Mouse (Mus musculus) midbrain, postnatal 0 days (tissue): ENCODE measurements around the gene Zfp639. TPM values are rescaled to one million over a fixed set of nuclear protein-coding genes. Genes with fewer than 3 reads are reported as not detected.

Experiments
- ATAC-seq: fragments of 200-750 bp; cut with Nextera tagmentation; 2 replicates; pipeline ENCODE4 v1.8.0; 2017; ENCODE audit warnings: moderate number of reproducible peaks, mild to moderate bottlenecking, moderate TSS enrichment, moderate library complexity; ENCODE audit not compliant: low FRiP score
- DNase-seq: peaks from one replicate; pipeline ENCODE4 v3.0.0-alpha.2; 2015; ENCODE audit warnings: low spot score
- H3K27ac ChIP-seq: fragments of 300-500 bp; sonication (generic); 2 replicates; pipeline ENCODE4 v1.5.1; 2014; ENCODE audit warnings: low read depth, mild to moderate bottlenecking, low read length, mixed read lengths
- H3K27me3 ChIP-seq: fragments of 300-500 bp; sonication (generic); 2 replicates; pipeline ENCODE4 v1.6.1; 2014; ENCODE audit warnings: low read length, control low read depth, mixed read lengths; ENCODE audit not compliant: insufficient read depth
- H3K36me3 ChIP-seq: fragments of 300-500 bp; sonication (generic); 2 replicates; pipeline ENCODE4 v1.6.1; 2014; ENCODE audit warnings: low read length, control low read depth, mixed read lengths; ENCODE audit not compliant: insufficient read depth
- H3K4me1 ChIP-seq: fragments of 300-500 bp; sonication (generic); 2 replicates; pipeline ENCODE4 v1.6.1; 2014; ENCODE audit warnings: mild to moderate bottlenecking, control low read depth, antibody characterized with exemption, low read length, mixed read lengths; ENCODE audit not compliant: insufficient read depth
- H3K4me2 ChIP-seq: fragments of 300-500 bp; sonication (generic); 2 replicates; pipeline ENCODE4 v1.6.1; 2014; ENCODE audit warnings: low read depth, mild to moderate bottlenecking, low read length, mixed read lengths; ENCODE audit not compliant: poor library complexity, severe bottlenecking
- H3K4me3 ChIP-seq: fragments of 300-500 bp; sonication (generic); 2 replicates; pipeline ENCODE4 v1.5.1; 2014; ENCODE audit warnings: low read depth, mild to moderate bottlenecking, low read length, moderate library complexity
- H3K9ac ChIP-seq: fragments of 300-500 bp; sonication (generic); replicated peaks from 2 replicates; pipeline ENCODE4 v1.6.1; 2014; ENCODE audit warnings: mild to moderate bottlenecking, low read length, moderate library complexity, mixed read lengths; ENCODE audit not compliant: poor library complexity, severe bottlenecking
- H3K9me3 ChIP-seq: fragments of 300-500 bp; sonication (generic); 2 replicates; pipeline ENCODE4 v1.6.1; 2016; ENCODE audit warnings: low read length, control low read depth
- CTCF ChIP-seq: IDR thresholded peaks from 2 replicates; pipeline ENCODE4 v1.5.1; 2016; ENCODE audit warnings: antibody characterized with exemption, mild to moderate bottlenecking
- WGBS: fragments of 180-500 bp; shearing (Covaris S2); extraction: QIAGEN DNeasy Blood & Tissue Kit; methylation state at CpG from one replicate; pipeline ENCODE4 v1.1.7; 2014; 5-methylcytosine and 5-hydroxymethylcytosine counted together
- polyA plus RNA-seq: library from polyadenylated mRNA; unstranded; fragments of >200 nt; fragmentation: Nextera tagmentation; extraction: Ambion mirVana; gene quantifications from 2 replicates; pipeline ENCODE4 v1.2.1, GENCODE M21; 2015
- total RNA-seq: library from RNA; depleted of rRNA; stranded (reverse); fragments of >200 nt; gene quantifications from 2 replicates; pipeline ENCODE4 v1.2.3, GENCODE M21; 2014; rRNA removed

Gene Zfp639
- total RNA-seq, result 50.2 and 64.6 TPM in 2 replicates
- polyA plus RNA-seq, result 40.6 and 43.5 TPM in 2 replicates

- DNase-seq (peak; percentile 40), ATAC-seq (peak; percentile 64)
- no peaks in the 10 kb centered on the region for H3K9me3 ChIP-seq
- H3K4me1 ChIP-seq, result peaks cover 3% of the 10 kb centered on the region; the same call in 1 of the 2 replicates
- WGBS, result 3% methylated on average over 24 of the region's 24 CpGs
- peaks cover 1% of the 10 kb centered on the region; the same call in 1 of the 2 replicates for H3K36me3 ChIP-seq
- H3K27me3 ChIP-seq, result no peaks in the 10 kb centered on the region
- H3K9ac ChIP-seq, result peak within 1 kb of the TSS; percentile 92
- no peak for TF ChIP-seq CTCF
- peak within 1 kb of the TSS; percentile 74 for H3K4me2 ChIP-seq
- peak within 1 kb of the TSS; percentile 90 for H3K4me3 ChIP-seq
- peak within 1 kb of the TSS; percentile 86 for H3K27ac ChIP-seq
Measured at GRCm38 (mm10) chr3:32509496-32510374, at the start of gene Zfp639. Gene Zfp639, plus strand, starts transcription at chr3:32510259.

- Histone ChIP-seq H3K27ac (no peak overlapping the region), H3K4me2 (no peak overlapping the region), H3K4me1 (no peaks in the 10 kb centered on the region), H3K4me3 (no peak overlapping the region), H3K27me3 (no peaks in the 10 kb centered on the region), H3K36me3 (peaks cover 10% of the 10 kb centered on the region; the same call in 1 of the 2 replicates), H3K9ac (no peak overlapping the region), H3K9me3 (no peaks in the 10 kb centered on the region)
- ATAC-seq (no peak), DNase-seq (no peak)
- TF ChIP-seq CTCF, result no peak
- 98% methylated on average over 4 of the region's 4 CpGs for WGBS
Measured at GRCm38 (mm10) chr3:32467321-32467720, 42.7 kb upstream of the Zfp639 start.

GRCm38 (mm10) chr3:32468411-32468810 is 41.6 kb upstream of the Zfp639 start:
- Histone ChIP-seq H3K4me3 (no peak overlapping the region), H3K4me1 (no peaks in the 10 kb centered on the region), H3K9ac (no peak overlapping the region), H3K9me3 (no peaks in the 10 kb centered on the region), H3K36me3 (peaks cover 5% of the 10 kb centered on the region; the same call in 1 of the 2 replicates), H3K27me3 (no peaks in the 10 kb centered on the region), H3K4me2 (no peak overlapping the region), H3K27ac (no peak overlapping the region)
- DNase-seq, result no peak
- 75% methylated on average over 4 of the region's 4 CpGs for WGBS
- no peak for TF ChIP-seq CTCF
- ATAC-seq, result no peak

- ATAC-seq, result no peak
- no peaks in the 10 kb centered on the region for H3K27me3 ChIP-seq
- no peak overlapping the region for H3K9ac ChIP-seq
- no peaks in the 10 kb centered on the region for H3K36me3 ChIP-seq
- H3K4me2 ChIP-seq, result no peak overlapping the region
- no peaks in the 10 kb centered on the region for H3K9me3 ChIP-seq
- no peak for DNase-seq
- H3K4me3 ChIP-seq, result no peak overlapping the region
- H3K4me1 ChIP-seq, result no peaks in the 10 kb centered on the region
- no peak overlapping the region for H3K27ac ChIP-seq
- TF ChIP-seq CTCF, result no peak
- 72% methylated on average over 7 of the region's 7 CpGs for WGBS
Measured at GRCm38 (mm10) chr3:32470449-32470848, 39.6 kb upstream of the Zfp639 start.

GRCm38 (mm10) chr3:32471098-32471497 is 39.0 kb upstream of the Zfp639 start:
- no peak overlapping the region for H3K9ac ChIP-seq
- no peak for ATAC-seq
- no peak overlapping the region for H3K4me3 ChIP-seq
- H3K9me3 ChIP-seq, result no peaks in the 10 kb centered on the region
- no peaks in the 10 kb centered on the region for H3K27me3 ChIP-seq
- no peaks in the 10 kb centered on the region for H3K36me3 ChIP-seq
- TF ChIP-seq CTCF, result no peak
- no peak overlapping the region for H3K4me2 ChIP-seq
- no peak overlapping the region for H3K27ac ChIP-seq
- DNase-seq, result no peak
- H3K4me1 ChIP-seq, result no peaks in the 10 kb centered on the region
- 88% methylated on average over 6 of the region's 6 CpGs for WGBS

- DNase-seq (no peak), ATAC-seq (0 out of 2 replicates have a peak, but pooled peaks have one; percentile 27)
- H3K9ac ChIP-seq, result no peak overlapping the region
- H3K27ac ChIP-seq, result no peak overlapping the region
- 70% methylated on average over 14 of the region's 14 CpGs for WGBS
- no peak overlapping the region; the same call in 1 of the 2 replicates for H3K4me2 ChIP-seq
- TF ChIP-seq CTCF, result no peak
- H3K36me3 ChIP-seq, result no peaks in the 10 kb centered on the region
- H3K27me3 ChIP-seq, result no peaks in the 10 kb centered on the region
- no peak overlapping the region for H3K4me3 ChIP-seq
- no peaks in the 10 kb centered on the region for H3K4me1 ChIP-seq
- H3K9me3 ChIP-seq, result no peaks in the 10 kb centered on the region
Measured at GRCm38 (mm10) chr3:32472191-32472900, 37.7 kb upstream of the Zfp639 start.
